Mouse (Mus musculus): Measurements from ENCODE around the gene 4930518I15Rik. TPM values are rescaled to one million over a fixed set of nuclear protein-coding genes. Genes with fewer than 3 reads are reported as not detected.

4930518I15Rik gene
- total and polyA plus RNA-seq, 3 experiments, result 0.51 to 0.81 (median 0.72) TPM

DNA sequence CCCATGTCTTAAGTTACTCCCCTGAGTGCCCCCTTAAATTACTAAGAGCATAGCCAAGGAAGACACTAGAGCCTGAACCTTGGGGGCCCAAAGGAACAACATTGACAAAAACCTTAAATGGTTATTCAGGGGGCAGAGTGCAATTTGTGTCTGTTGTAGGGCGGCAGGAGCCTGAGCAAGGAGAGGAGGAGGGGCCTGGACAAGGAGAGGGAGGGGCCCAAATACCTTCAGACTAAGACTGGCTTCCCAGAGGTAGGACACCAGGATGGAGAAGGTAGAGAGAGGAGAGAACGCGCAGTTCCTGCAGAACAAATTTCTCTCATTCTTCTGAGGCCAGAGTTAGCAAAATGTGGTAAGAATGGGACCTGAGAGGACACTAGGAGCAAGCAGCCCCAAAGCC is 42.3 kb downstream of the 4930518I15Rik start:
- in situ Hi-C loops (cut with MboI; ENCODE audit: low pct_ligation_motif_present, low pct_unique_long_range_greater_than_20kb, low sequenced_read_pairs), result no loop called here
- Histone ChIP-seq H3K36me3 (replicated peaks in 1 of 2; ENCODE audit: control insufficient read depth in 1 of 2, insufficient read depth in 1 of 2, low read length in 1 of 2) (no peaks in the 10 kb centered on the region), H3K79me2 (replicated peaks; ENCODE audit: control insufficient read depth, extremely low read depth, insufficient read depth, poor library complexity, severe bottlenecking) (no peaks in the 10 kb centered on the region), H3K9me3 (replicated peaks; ENCODE audit: low read length) (no peaks in the 10 kb centered on the region), H3K4me1 (ENCODE audit: control insufficient read depth in 1 of 2, insufficient read depth in 2 of 2) (peaks cover 2 to 8% of the 10 kb centered on the region in 2 experiments; a peak in 3 of 4 replicates), H3K4me2 (ENCODE audit: insufficient read depth, low read depth, poor library complexity, severe bottlenecking) (no peak overlapping the region), H3K27ac (ENCODE audit: insufficient read depth, low read depth) (no peak overlapping the region), H3K4me3 (replicated peaks in 1 of 3; ENCODE audit: low read depth in 2 of 3, low read length in 2 of 3, poor library complexity in 1 of 3) (no peak overlapping the region), H3K27me3 (replicated peaks) (peaks cover 9% of the 10 kb centered on the region), H3K9ac (ENCODE audit: insufficient read depth, low read depth) (no peak overlapping the region)
- dilution Hi-C loops (cut with MboI; ENCODE audit: extremely low pct_ligation_motif_present, extremely low pct_unique_long_range_greater_than_20kb, low sequenced_read_pairs), result no loop called here
- TF ChIP-seq NELFE (IDR thresholded peaks at IDR 0.05; ENCODE audit: low read depth, low read length), result no peak
- TF ChIP-seq IRF4 (IDR thresholded peaks at IDR 0.05; ENCODE audit: low read depth, low read length), result no peak
- TF ChIP-seq BHLHE40 (IDR thresholded peaks at IDR 0.05; ENCODE audit: low read depth, low read length), result no peak
- no peak for TF ChIP-seq KAT2A (IDR thresholded peaks at IDR 0.05; ENCODE audit: insufficient replicate concordance, low read length)
- no peak for TF ChIP-seq ELF1 (IDR thresholded peaks at IDR 0.05; ENCODE audit: low read depth, low read length)
- no peak for TF ChIP-seq MAZ (IDR thresholded peaks at IDR 0.05; ENCODE audit: low read depth, low read length)
- no peak for TF ChIP-seq JUND (conservative IDR thresholded peaks at IDR 0.05; ENCODE audit: low read depth, low read length)
- no peak for DNase-seq (ENCODE audit: extremely low read depth)

GRCm38 (mm10) chr2:156814893-156815292 is 42.9 kb downstream of the 4930518I15Rik start:
- H3K9me3 ChIP-seq (replicated peaks; ENCODE audit: low read length), result no peaks in the 10 kb centered on the region
- dilution Hi-C loops (cut with MboI; ENCODE audit: extremely low pct_ligation_motif_present, extremely low pct_unique_long_range_greater_than_20kb, low sequenced_read_pairs), result no loop called here
- no peak overlapping the region for H3K4me2 ChIP-seq (ENCODE audit: insufficient read depth, low read depth, poor library complexity, severe bottlenecking)

DNA sequence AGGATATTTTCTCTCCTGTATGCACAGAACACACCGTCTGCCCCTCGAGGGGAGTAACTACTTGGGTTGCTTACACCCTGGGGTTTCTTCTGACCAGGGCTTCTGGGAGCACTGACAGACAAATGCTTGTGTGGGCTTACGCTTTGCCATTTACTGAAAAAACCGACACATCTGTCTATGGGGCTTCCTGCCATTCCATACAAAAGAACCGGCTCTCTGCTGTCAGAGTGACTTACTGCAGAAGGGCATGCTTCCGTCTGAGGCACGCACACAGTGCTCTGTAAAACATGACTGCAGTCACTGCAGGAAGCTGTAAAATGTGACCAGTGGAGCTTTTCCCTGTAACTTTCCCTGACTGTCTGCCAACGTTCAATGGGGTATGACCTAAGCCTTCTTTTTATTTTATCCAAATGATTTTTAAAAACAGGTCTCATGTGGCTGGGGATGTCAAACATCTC is 43.4 kb downstream of the 4930518I15Rik start:
- no peaks in the 10 kb centered on the region for H3K79me2 ChIP-seq (replicated peaks; ENCODE audit: control insufficient read depth, extremely low read depth, insufficient read depth, poor library complexity, severe bottlenecking)
- no peak overlapping the region for H3K9ac ChIP-seq (ENCODE audit: insufficient read depth, low read depth)
- H3K27ac ChIP-seq (ENCODE audit: insufficient read depth, low read depth), result no peak overlapping the region
- H3K4me3 ChIP-seq (replicated peaks in 1 of 3; ENCODE audit: low read depth in 2 of 3, low read length in 2 of 3, poor library complexity in 1 of 3), result no peak overlapping the region
- H3K9me3 ChIP-seq (replicated peaks; ENCODE audit: low read length), result no peaks in the 10 kb centered on the region
- peaks cover 8% of the 10 kb centered on the region for H3K27me3 ChIP-seq (replicated peaks)
- peaks cover 2 to 18% of the 10 kb centered on the region in 2 experiments; a peak in 3 of 4 replicates for H3K4me1 ChIP-seq (ENCODE audit: control insufficient read depth in 1 of 2, insufficient read depth in 2 of 2)
- dilution Hi-C loops (cut with MboI; ENCODE audit: extremely low pct_ligation_motif_present, extremely low pct_unique_long_range_greater_than_20kb, low sequenced_read_pairs) (no loop called here), in situ Hi-C loops (cut with MboI; ENCODE audit: low pct_ligation_motif_present, low pct_unique_long_range_greater_than_20kb, low sequenced_read_pairs) (no loop called here)
- DNase-seq (ENCODE audit: extremely low read depth), result no peak
- TF ChIP-seq ZC3H11A (IDR thresholded peaks at IDR 0.05; ENCODE audit: low read depth, low read length) (no peak), USF1 (IDR thresholded peaks at IDR 0.05; ENCODE audit: low read depth, low read length) (no peak), SIN3A (IDR thresholded peaks at IDR 0.05; ENCODE audit: low read length) (no peak), ELF1 (IDR thresholded peaks at IDR 0.05; ENCODE audit: low read depth, low read length) (no peak), ZMIZ1 (IDR thresholded peaks at IDR 0.05; ENCODE audit: low read depth, low read length) (no peak), CHD2 (IDR thresholded peaks at IDR 0.05; ENCODE audit: low read length) (no peak), MAZ (IDR thresholded peaks at IDR 0.05; ENCODE audit: low read depth, low read length) (no peak), RAD21 (IDR thresholded peaks at IDR 0.05; ENCODE audit: low read depth, low read length) (no peak), ZKSCAN1 (IDR thresholded peaks at IDR 0.05; ENCODE audit: borderline replicate concordance, low read depth, low read length) (no peak), POLR2A (IDR thresholded peaks at IDR 0.05; ENCODE audit: low read depth, low read length) (no peak), ETS1 (conservative IDR thresholded peaks at IDR 0.05; ENCODE audit: low read depth, low read length) (no peak), MYC (IDR thresholded peaks at IDR 0.05; ENCODE audit: low read depth, low read length) (no peak), MAFK (IDR thresholded peaks at IDR 0.05; ENCODE audit: insufficient replicate concordance, low read length) (no peak), MXI1 (IDR thresholded peaks at IDR 0.05; ENCODE audit: low read depth, low read length) (no peak), ZNF384 (IDR thresholded peaks at IDR 0.05; ENCODE audit: low read depth, low read length) (no peak)
- H3K4me2 ChIP-seq (ENCODE audit: insufficient read depth, low read depth, poor library complexity, severe bottlenecking), result no peak overlapping the region
- no peaks in the 10 kb centered on the region for H3K36me3 ChIP-seq (replicated peaks in 1 of 2; ENCODE audit: control insufficient read depth in 1 of 2, insufficient read depth in 1 of 2, low read length in 1 of 2)

More at GRCm38 (mm10) chr2:156814893-156815292, 42.9 kb downstream of the 4930518I15Rik start:
- peaks cover 9% of the 10 kb centered on the region for H3K27me3 ChIP-seq (replicated peaks)
- peaks cover 2 to 13% of the 10 kb centered on the region in 2 experiments; a peak in 3 of 4 replicates for H3K4me1 ChIP-seq (ENCODE audit: control insufficient read depth in 1 of 2, insufficient read depth in 2 of 2)
- H3K36me3 ChIP-seq (replicated peaks in 1 of 2; ENCODE audit: control insufficient read depth in 1 of 2, insufficient read depth in 1 of 2, low read length in 1 of 2), result no peaks in the 10 kb centered on the region
- DNase-seq (ENCODE audit: extremely low read depth), result no peak
- H3K27ac ChIP-seq (ENCODE audit: insufficient read depth, low read depth), result no peak overlapping the region
- TF ChIP-seq POLR2A (IDR thresholded peaks at IDR 0.05; ENCODE audit: low read depth, low read length), result no peak
- no peak for TF ChIP-seq JUN (IDR thresholded peaks at IDR 0.05; ENCODE audit: insufficient read depth, low read depth, low read length)
- no peak for TF ChIP-seq NELFE (IDR thresholded peaks at IDR 0.05; ENCODE audit: low read depth, low read length)
- TF ChIP-seq CTCF (conservative IDR thresholded peaks at IDR 0.05 in 1 of 2, IDR thresholded peaks at IDR 0.05 in 1 of 2; ENCODE audit: low read depth in 2 of 2, low read length in 2 of 2), result no peak
- no peak overlapping the region for H3K4me3 ChIP-seq (replicated peaks in 1 of 3; ENCODE audit: low read depth in 2 of 3, low read length in 2 of 3, poor library complexity in 1 of 3)
- in situ Hi-C loops (cut with MboI; ENCODE audit: low pct_ligation_motif_present, low pct_unique_long_range_greater_than_20kb, low sequenced_read_pairs), result no loop called here
- no peak overlapping the region for H3K9ac ChIP-seq (ENCODE audit: insufficient read depth, low read depth)
- H3K79me2 ChIP-seq (replicated peaks; ENCODE audit: control insufficient read depth, extremely low read depth, insufficient read depth, poor library complexity, severe bottlenecking), result no peaks in the 10 kb centered on the region

All from CH12.LX (cell line).